Mouse (Mus musculus) liver, adult 2 months (tissue): ENCODE measurements around the gene Rgs17.
A peak's percentile ranks its signal among the peaks of the same experiment; 100 is the strongest.

ENCODE experiments used
- CTCF ChIP-seq: fragments of 200-500 bp; IDR thresholded peaks from 2 replicates; pipeline ENCODE4 v1.5.1; 2011; ENCODE audit warnings: low read depth, low read length, control low read depth
- POLR2A ChIP-seq: fragments of 200-500 bp; IDR thresholded peaks from 2 replicates; pipeline ENCODE4 v1.6.1; 2011; ENCODE audit warnings: low read length, control low read depth; ENCODE audit not compliant: insufficient read depth; ENCODE audit errors: extremely low read depth

- TF ChIP-seq POLR2A (0 out of 2 replicates have a peak, but pooled peaks have one; percentile 37), CTCF (0 out of 2 replicates have a peak, but pooled peaks have one; percentile 3)
Observed at GRCm38 (mm10) chr10:5823740-5824491, 98.3 kb downstream of the Rgs17 start, which contains the start of gene Mtrf1l.
